Mouse (Mus musculus) stomach, embryonic 14.5 days (tissue): ENCODE results near the gene Mrps31. TPM values are rescaled to one million over a fixed set of nuclear protein-coding genes. Genes with fewer than 3 reads are reported as not detected.

ENCODE experiments used
- ATAC-seq: fragments of 200-750 bp; cut with Nextera tagmentation; 2 replicates; pipeline ENCODE4 v1.8.0; 2017; ENCODE audit warnings: low read depth, moderate TSS enrichment; ENCODE audit not compliant: insufficient number of reproducible peaks, insufficient read depth, low FRiP score
- H3K27ac ChIP-seq: fragments of 300-500 bp; sonication (generic); 2 replicates; pipeline ENCODE4 v1.5.1; 2014; ENCODE audit warnings: mild to moderate bottlenecking, low read length, moderate library complexity, mixed read lengths
- H3K27me3 ChIP-seq: fragments of 300-500 bp; sonication (generic); 2 replicates; pipeline ENCODE4 v1.6.1; 2014; ENCODE audit warnings: low read length, control low read depth, mixed read lengths; ENCODE audit not compliant: control insufficient read depth, insufficient read depth
- H3K36me3 ChIP-seq: fragments of 300-500 bp; sonication (generic); 2 replicates; pipeline ENCODE4 v1.6.1; 2014; ENCODE audit warnings: mild to moderate bottlenecking, control low read depth, low read length, moderate library complexity, mixed read lengths; ENCODE audit not compliant: control insufficient read depth, insufficient read depth
- H3K4me1 ChIP-seq: fragments of 300-500 bp; sonication (generic); 2 replicates; pipeline ENCODE4 v1.6.1; 2014; ENCODE audit warnings: low read length, control low read depth, mixed read lengths; ENCODE audit not compliant: control insufficient read depth, insufficient read depth
- H3K4me2 ChIP-seq: fragments of 300-500 bp; sonication (generic); replicated peaks from 2 replicates; pipeline ENCODE4 v1.6.1; 2014; ENCODE audit warnings: low read depth, low read length, control low read depth
- H3K4me3 ChIP-seq: fragments of 300-500 bp; sonication (generic); 2 replicates; pipeline ENCODE4 v1.5.1; 2014; ENCODE audit warnings: low read depth, low read length, control low read depth
- H3K9ac ChIP-seq: fragments of 300-500 bp; sonication (generic); replicated peaks from 2 replicates; pipeline ENCODE4 v1.6.1; 2014; ENCODE audit warnings: low read depth, mild to moderate bottlenecking, control low read depth, low read length, moderate library complexity, mixed read lengths
- H3K9me3 ChIP-seq: fragments of 300-500 bp; sonication (generic); 2 replicates; pipeline ENCODE4 v1.6.1; 2016; ENCODE audit warnings: low read depth, low read length, control low read depth; ENCODE audit not compliant: control insufficient read depth
- WGBS: fragments of 180-500 bp; shearing (Covaris S2); extraction: QIAGEN DNeasy Blood & Tissue Kit; methylation state at CpG from one replicate; pipeline ENCODE4 v1.1.7; 2014; 5-methylcytosine and 5-hydroxymethylcytosine counted together
- polyA plus RNA-seq: library from polyadenylated mRNA; unstranded; fragments of >200 nt; fragmentation: Nextera tagmentation; extraction: Ambion mirVana; gene quantifications from 2 replicates; pipeline ENCODE4 v1.2.1, GENCODE M21; 2014

Mrps31 gene
- polyA plus RNA-seq, 1 experiment from 2014 or later: 46.2 TPM

GRCm38 (mm10) chr8:22394471-22394870 is 16.7 kb upstream of the Mrps31 start:
- H3K9ac ChIP-seq: no peak overlapping the region
- no peaks in the 10 kb centered on the region for H3K9me3 ChIP-seq
- no peaks in the 10 kb centered on the region for H3K4me1 ChIP-seq
- H3K27me3 ChIP-seq: no peaks in the 10 kb centered on the region
- WGBS: 74% methylated on average over 4 of the region's 4 CpGs
- ATAC-seq: no peak
- no peak overlapping the region for H3K4me2 ChIP-seq
- no peak overlapping the region for H3K27ac ChIP-seq
- peaks cover 15% of the 10 kb centered on the region; the same call in 1 of the 2 replicates for H3K36me3 ChIP-seq
- no peak overlapping the region for H3K4me3 ChIP-seq

GRCm38 (mm10) chr8:22395256-22395655 is 15.9 kb upstream of the Mrps31 start:
- H3K9ac ChIP-seq: no peak overlapping the region
- no peak overlapping the region for H3K4me3 ChIP-seq
- no peaks in the 10 kb centered on the region for H3K9me3 ChIP-seq
- no peaks in the 10 kb centered on the region for H3K4me1 ChIP-seq
- no peak overlapping the region for H3K4me2 ChIP-seq
- 94% methylated on average over 8 of the region's 8 CpGs for WGBS
- no peak for ATAC-seq
- H3K36me3 ChIP-seq: peaks cover 11% of the 10 kb centered on the region; the same call in 1 of the 2 replicates
- no peak overlapping the region for H3K27ac ChIP-seq
- no peaks in the 10 kb centered on the region for H3K27me3 ChIP-seq

GRCm38 (mm10) chr8:22397811-22398141 is 13.4 kb upstream of the Mrps31 start:
- WGBS: 1% methylated on average over 13 of the region's 13 CpGs
- ATAC-seq: no peak

GRCm38 (mm10) chr8:22398142-22398951 is 12.8 kb upstream of the Mrps31 start, which contains the start of gene Slc25a15:
Slc25a15 (minus strand) TSS chr8:22398597.
- Histone ChIP-seq H3K4me1 (no peaks in the 10 kb centered on the region), H3K27me3 (no peaks in the 10 kb centered on the region), H3K9ac (peak within 1 kb of the TSS; percentile 71), H3K4me2 (peak within 1 kb of the TSS; percentile 78), H3K4me3 (peak within 1 kb of the TSS; percentile 68), H3K36me3 (no peaks in the 10 kb centered on the region), H3K9me3 (no peaks in the 10 kb centered on the region), H3K27ac (peak within 1 kb of the TSS; percentile 70)
- peak; percentile 92 for ATAC-seq
- under 1% methylated on average over 73 of the region's 77 CpGs for WGBS

More at GRCm38 (mm10) chr8:22397811-22398141, 13.4 kb upstream of the Mrps31 start:
- Histone ChIP-seq H3K9me3 (no peaks in the 10 kb centered on the region), H3K4me2 (peak overlapping the region; percentile 78), H3K4me3 (peak overlapping the region; percentile 68), H3K4me1 (no peaks in the 10 kb centered on the region), H3K27me3 (no peaks in the 10 kb centered on the region), H3K27ac (peak overlapping the region; percentile 70), H3K36me3 (peaks cover 5% of the 10 kb centered on the region; the same call in 1 of the 2 replicates), H3K9ac (peak overlapping the region; percentile 71)

GRCm38 (mm10) chr8:22399285-22399880 is 11.8 kb upstream of the Mrps31 start:
- peak overlapping the region; percentile 78 for H3K4me2 ChIP-seq
- H3K36me3 ChIP-seq: no peaks in the 10 kb centered on the region
- H3K27me3 ChIP-seq: no peaks in the 10 kb centered on the region
- no peaks in the 10 kb centered on the region for H3K9me3 ChIP-seq
- WGBS: 80% methylated on average over 8 of the region's 8 CpGs
- H3K4me3 ChIP-seq: peak overlapping the region; percentile 68
- peak overlapping the region; percentile 70; the same call in 1 of the 2 replicates for H3K27ac ChIP-seq
- no peak for ATAC-seq
- no peaks in the 10 kb centered on the region for H3K4me1 ChIP-seq
- H3K9ac ChIP-seq: 0 out of 2 replicates have a peak overlapping the region, but pooled peaks have one; percentile 71

GRCm38 (mm10) chr8:22400593-22400992 is 10.6 kb upstream of the Mrps31 start:
- Histone ChIP-seq H3K36me3 (no peaks in the 10 kb centered on the region), H3K9me3 (no peaks in the 10 kb centered on the region), H3K4me2 (no peak overlapping the region), H3K9ac (no peak overlapping the region), H3K27me3 (no peaks in the 10 kb centered on the region), H3K27ac (no peak overlapping the region), H3K4me3 (no peak overlapping the region), H3K4me1 (no peaks in the 10 kb centered on the region)
- 87% methylated on average over 4 of the region's 4 CpGs for WGBS
- no peak for ATAC-seq

- ATAC-seq: no peak
- Histone ChIP-seq H3K4me3 (no peak overlapping the region), H3K27me3 (no peaks in the 10 kb centered on the region), H3K4me2 (no peak overlapping the region), H3K4me1 (no peaks in the 10 kb centered on the region), H3K9ac (no peak overlapping the region), H3K27ac (no peak overlapping the region), H3K9me3 (no peaks in the 10 kb centered on the region), H3K36me3 (no peaks in the 10 kb centered on the region)
- WGBS: 91% methylated on average over 2 of the region's 2 CpGs
Observed at GRCm38 (mm10) chr8:22403235-22403634, 7.9 kb upstream of the Mrps31 start.

GRCm38 (mm10) chr8:22405733-22406132 is 5.4 kb upstream of the Mrps31 start:
- no peak overlapping the region for H3K9ac ChIP-seq
- H3K9me3 ChIP-seq: no peaks in the 10 kb centered on the region
- ATAC-seq: no peak
- 73% methylated on average over 6 of the region's 6 CpGs for WGBS
- H3K27me3 ChIP-seq: no peaks in the 10 kb centered on the region
- no peak overlapping the region for H3K4me2 ChIP-seq
- H3K27ac ChIP-seq: no peak overlapping the region
- H3K4me3 ChIP-seq: no peak overlapping the region
- H3K4me1 ChIP-seq: no peaks in the 10 kb centered on the region
- no peaks in the 10 kb centered on the region for H3K36me3 ChIP-seq
